Mouse (Mus musculus) heart, adult 2 months (tissue): ENCODE results near the gene Otub1.

ENCODE experiments used
- CTCF ChIP-seq: fragments of 200-600 bp; IDR thresholded peaks from 2 replicates; pipeline ENCODE4 v1.8.1; 2022; ENCODE audit warnings: antibody characterized with exemption, mild to moderate bottlenecking, moderate library complexity
- POLR2A ChIP-seq: fragments of 200-500 bp; IDR thresholded peaks from 2 replicates; pipeline ENCODE4 v1.6.1; 2011; ENCODE audit warnings: mild to moderate bottlenecking, low read depth, low read length, control low read depth; ENCODE audit not compliant: insufficient read depth

DNA sequence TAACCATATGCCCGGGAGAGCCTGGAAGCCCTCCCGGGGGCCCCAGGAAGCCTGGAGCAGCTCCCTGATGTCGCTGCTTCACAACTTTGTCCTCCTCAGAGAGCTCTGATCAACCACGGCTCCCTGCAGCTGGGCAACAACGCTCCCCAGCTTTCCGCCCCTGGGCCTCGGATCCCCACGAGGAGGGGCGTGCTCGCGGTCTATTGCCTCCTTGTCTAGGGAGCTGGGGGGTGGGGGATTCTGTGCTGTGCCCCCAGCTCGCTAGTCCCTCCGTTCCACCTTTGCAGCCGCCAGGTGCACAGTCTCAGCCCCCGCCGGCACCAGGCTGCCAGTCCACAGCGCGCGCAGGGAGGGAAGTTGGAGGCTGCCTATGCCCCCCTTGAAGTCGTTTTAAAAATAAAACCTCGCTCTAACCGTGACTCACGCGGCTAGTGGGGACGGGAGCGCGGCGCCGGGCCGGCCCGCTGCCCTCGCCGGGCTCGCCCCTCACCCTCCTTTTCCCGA lies 41.2 kb downstream of the Otub1 start:
- no peak for TF ChIP-seq CTCF
- no peak for TF ChIP-seq POLR2A
